29 mouse cellular contexts compared by ENCODE assay signal in the genomic region with DNA sequence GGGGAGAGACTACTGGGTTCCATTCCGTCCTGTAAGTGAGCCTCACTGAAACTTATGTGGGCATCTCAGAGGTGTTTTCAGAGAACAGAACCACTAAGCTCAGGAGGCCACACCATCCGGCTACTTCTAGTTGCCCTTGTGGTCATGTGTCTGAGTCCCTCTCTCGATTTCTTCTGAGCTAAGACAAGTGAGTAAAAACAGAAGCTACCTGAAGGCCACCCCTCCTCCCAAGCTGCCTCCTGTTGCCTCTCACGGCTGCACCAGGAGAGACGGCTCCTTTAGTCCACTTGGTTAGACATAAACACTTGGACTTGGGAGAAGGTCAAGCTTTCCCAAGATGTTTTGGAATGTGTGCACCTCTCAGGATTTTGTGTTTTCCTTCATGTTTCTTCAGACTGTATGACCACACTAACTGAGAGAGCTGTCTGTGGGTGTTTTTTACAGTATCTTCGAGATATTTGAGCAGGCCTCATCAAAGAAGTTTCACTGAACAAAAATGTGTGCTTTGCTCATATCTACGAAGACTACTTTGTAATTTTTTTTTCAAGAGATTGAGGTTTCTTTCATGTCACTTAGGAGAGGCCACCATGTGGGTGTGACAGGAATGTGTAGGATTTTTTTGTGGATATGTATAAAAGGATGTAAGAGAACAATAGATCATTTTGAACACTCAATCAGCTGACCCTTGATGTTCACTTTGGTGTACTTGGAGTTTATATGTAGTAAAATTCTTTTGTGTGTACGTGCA. TPM values are rescaled to one million over a fixed set of nuclear protein-coding genes. Genes with fewer than 3 reads are reported as not detected.
DNase-seq lines count a peak whose midpoint lies in the region; ATAC-seq lines count a peak whose summit lies in the region.
"Had no signal": no experiment of that assay in that cellular context is flagged by ENCODE, and none has a peak within 500 bp of the region (broad histone marks: within the 10 kb centered on the region; RNA-seq: fewer than 3 reads in every experiment).

No protein-coding gene starts in this region.

- no peak overlapping the region for H3K4me2 ChIP-seq in kidney, embryonic 15.5 days
- H3K4me2 ChIP-seq in forebrain, embryonic 16.5 days (ENCODE audit: low read length), result no peak overlapping the region
- H3K4me2 ChIP-seq: embryonic facial prominence, embryonic 13.5 days; forebrain, embryonic 12.5 days; forebrain, embryonic 15.5 days; heart, embryonic 12.5 days; heart, embryonic 15.5 days; hindbrain, embryonic 14.5 days; intestine, embryonic 15.5 days had no signal

- no peak for ATAC-seq in kidney, embryonic 15.5 days (replicated peaks; ENCODE audit: low FRiP score)
- ATAC-seq in forebrain, embryonic 16.5 days, result no peak
- ATAC-seq: forebrain, embryonic 15.5 days; intestine, embryonic 15.5 days; Patski had no signal

- H3K9me3 ChIP-seq in kidney, embryonic 15.5 days (replicated peaks), result no peaks in the 10 kb centered on the region
- H3K9me3 ChIP-seq in forebrain, embryonic 16.5 days (ENCODE audit: control insufficient read depth, low read length), result no peaks in the 10 kb centered on the region
- H3K9me3 ChIP-seq: embryonic facial prominence, embryonic 10.5 days; embryonic facial prominence, embryonic 13.5 days; forebrain, embryonic 12.5 days; forebrain, embryonic 15.5 days; heart, embryonic 12.5 days; heart, embryonic 15.5 days; intestine, embryonic 15.5 days had no signal

- H3K4me3 ChIP-seq in kidney, embryonic 15.5 days (replicated peaks), result no peak overlapping the region
- H3K4me3 ChIP-seq in forebrain, embryonic 16.5 days (replicated peaks; ENCODE audit: low read length), result no peak overlapping the region
- H3K4me3 ChIP-seq: embryonic facial prominence, embryonic 10.5 days; embryonic facial prominence, embryonic 13.5 days; erythroblast, embryonic 14.5 days; forebrain, embryonic 12.5 days; forebrain, embryonic 15.5 days; gastrocnemius, adult 2 months; heart, embryonic 12.5 days; heart, embryonic 15.5 days; intestine, embryonic 15.5 days had no signal

- 77% methylated on average over 8 of the region's 8 CpGs for WGBS in kidney, embryonic 15.5 days
- WGBS in forebrain, embryonic 16.5 days, result 86% methylated on average over 8 of the region's 8 CpGs

- no peak overlapping the region for H3K9ac ChIP-seq in kidney, embryonic 15.5 days
- no peak overlapping the region for H3K9ac ChIP-seq in forebrain, embryonic 16.5 days (replicated peaks; ENCODE audit: low read depth, low read length)
- H3K9ac ChIP-seq: embryonic facial prominence, embryonic 13.5 days; forebrain, embryonic 12.5 days; forebrain, embryonic 15.5 days; heart, embryonic 12.5 days; heart, embryonic 15.5 days; hindbrain, embryonic 14.5 days; intestine, embryonic 15.5 days had no signal

- peaks cover 9% of the 10 kb centered on the region; the same call in 1 of the 2 replicates for H3K27me3 ChIP-seq in kidney, embryonic 15.5 days
- no peaks in the 10 kb centered on the region for H3K27me3 ChIP-seq in forebrain, embryonic 16.5 days (replicated peaks; ENCODE audit: control insufficient read depth, insufficient read depth, low read length)
- H3K27me3 ChIP-seq: embryonic facial prominence, embryonic 13.5 days; forebrain, embryonic 12.5 days; forebrain, embryonic 15.5 days; heart, embryonic 12.5 days; heart, embryonic 15.5 days; intestine, embryonic 15.5 days; Patski had no signal

- 0 out of 2 replicates have a peak overlapping the region, but pooled peaks have one; percentile 20 for H3K27ac ChIP-seq in kidney, embryonic 15.5 days
- no peak overlapping the region for H3K27ac ChIP-seq in forebrain, embryonic 16.5 days (ENCODE audit: low read length)
- H3K27ac ChIP-seq: embryonic facial prominence, embryonic 10.5 days; embryonic facial prominence, embryonic 13.5 days; forebrain, embryonic 12.5 days; forebrain, embryonic 15.5 days; gastrocnemius, adult 2 months; heart, embryonic 15.5 days; hindbrain, embryonic 14.5 days; intestine, embryonic 15.5 days had no signal

- H3K4me1 ChIP-seq in kidney, embryonic 15.5 days, result peaks cover 47% of the 10 kb centered on the region
- H3K4me1 ChIP-seq in forebrain, embryonic 16.5 days (replicated peaks; ENCODE audit: control insufficient read depth, insufficient read depth, low read length), result no peaks in the 10 kb centered on the region
- H3K4me1 ChIP-seq: embryonic facial prominence, embryonic 13.5 days; intestine, embryonic 15.5 days had no signal

- no peaks in the 10 kb centered on the region for H3K36me3 ChIP-seq in kidney, embryonic 15.5 days
- no peaks in the 10 kb centered on the region for H3K36me3 ChIP-seq in forebrain, embryonic 16.5 days (ENCODE audit: control insufficient read depth, insufficient read depth)
- H3K36me3 ChIP-seq: embryonic facial prominence, embryonic 10.5 days; embryonic facial prominence, embryonic 13.5 days; forebrain, embryonic 12.5 days; forebrain, embryonic 15.5 days; heart, embryonic 12.5 days; heart, embryonic 15.5 days; intestine, embryonic 15.5 days had no signal

- no peak for DNase-seq in kidney, adult 9 months
- peak; percentile 62 for DNase-seq in CD4-positive helper T cell, adult 2 months (ENCODE audit: low read depth, low spot score)
- peak; percentile 35 for DNase-seq in CD4-positive, CD25-positive, alpha-beta regulatory T cell, adult 2 months (ENCODE audit: low read depth, low spot score)
- peak; percentile 13 for DNase-seq in T-cell, adult 2 months (ENCODE audit: low spot score)
- no peak for DNase-seq in adrenal gland, postnatal 36 days
- no peak for DNase-seq in lung, postnatal 36 days
- DNase-seq: adrenal gland, adult 2 months; adrenal gland, postnatal 14 days; cerebellum, adult 11-12 months; cerebellum, adult 8-10 months; cerebellum, postnatal 10 days; cerebellum, postnatal 36 days; embryo, embryonic 11 days; gastrocnemius, adult 2 months; gastrocnemius, postnatal 14 days; heart, postnatal 10 days; heart, postnatal 4 days had no signal

RNA-seq across cellular contexts. Expression of gene Bcl2l11, which starts 37.9 kb away (rescaled TPM):
- polyA plus RNA-seq in kidney, embryonic 15.5 days (2015; fragmentation: Nextera tagmentation; extraction: Ambion mirVana), result 28.7 and 29.8 TPM in 2 replicates
- 8.8 and 10.1 TPM in 2 replicates for polyA plus RNA-seq in forebrain, embryonic 16.5 days (2015; fragmentation: Nextera tagmentation; extraction: Ambion mirVana)
- 10 to 100 TPM; 28.0 to 51.3 TPM for total RNA-seq in adrenal gland, postnatal 36 days (2021)

Comparison
In these comparisons a context has a peak if more than half of its experiments do, and no peak if none do; other contexts are left out.
1. DNase-seq: peak in CD4-positive helper T cell, adult 2 months (single experiment), CD4-positive, CD25-positive, alpha-beta regulatory T cell, adult 2 months (single experiment) and T-cell, adult 2 months (single experiment); none in kidney, adult 9 months (single experiment), adrenal gland, postnatal 36 days (0 of 2) and lung, postnatal 36 days (single experiment).